Mouse (Mus musculus) kidney, embryonic 14.5 days (tissue): ENCODE results near the gene Ttc7. TPM values are rescaled to one million over a fixed set of nuclear protein-coding genes. Genes with fewer than 3 reads are reported as not detected.

Experiments used
- ATAC-seq: fragments of 200-750 bp; cut with Nextera tagmentation; 2 replicates; pipeline ENCODE4 v1.8.0; 2017; ENCODE audit warnings: moderate number of reproducible peaks, mild to moderate bottlenecking, moderate TSS enrichment, moderate library complexity; ENCODE audit not compliant: low FRiP score, low TSS enrichment
- H3K27ac ChIP-seq: fragments of 300-500 bp; sonication (generic); 2 replicates; pipeline ENCODE4 v1.5.1; 2014; ENCODE audit warnings: low read depth, mild to moderate bottlenecking, low read length, moderate library complexity, mixed read lengths
- H3K27me3 ChIP-seq: fragments of 300-500 bp; sonication (generic); 2 replicates; pipeline ENCODE4 v1.6.1; 2014; ENCODE audit warnings: mild to moderate bottlenecking, low read length; ENCODE audit not compliant: control insufficient read depth, insufficient read depth
- H3K36me3 ChIP-seq: fragments of 300-500 bp; sonication (generic); 2 replicates; pipeline ENCODE4 v1.6.1; 2014; ENCODE audit warnings: low read length, mixed read lengths; ENCODE audit not compliant: control insufficient read depth, insufficient read depth
- H3K4me1 ChIP-seq: fragments of 300-500 bp; sonication (generic); 2 replicates; pipeline ENCODE4 v1.6.1; 2014; ENCODE audit warnings: low read length, mixed read lengths; ENCODE audit not compliant: control insufficient read depth, insufficient read depth
- H3K4me2 ChIP-seq: fragments of 300-500 bp; sonication (generic); replicated peaks from 2 replicates; pipeline ENCODE4 v1.6.1; 2014; ENCODE audit warnings: low read depth, mild to moderate bottlenecking, low read length
- H3K4me3 ChIP-seq: fragments of 300-500 bp; sonication (generic); 2 replicates; pipeline ENCODE4 v1.5.1; 2014; ENCODE audit warnings: mild to moderate bottlenecking, low read length
- H3K9ac ChIP-seq: fragments of 300-500 bp; sonication (generic); 2 replicates; pipeline ENCODE4 v1.6.1; 2014; ENCODE audit warnings: low read depth, mild to moderate bottlenecking, low read length, moderate library complexity
- H3K9me3 ChIP-seq: fragments of 300-500 bp; sonication (generic); 2 replicates; pipeline ENCODE4 v1.6.1; 2016; ENCODE audit warnings: low read length; ENCODE audit not compliant: control insufficient read depth
- WGBS: fragments of 180-500 bp; shearing (Covaris S2); extraction: QIAGEN DNeasy Blood & Tissue Kit; methylation state at CpG from one replicate; pipeline ENCODE4 v1.1.7; 2014; 5-methylcytosine and 5-hydroxymethylcytosine counted together
- polyA plus RNA-seq: library from polyadenylated mRNA; unstranded; fragments of >200 nt; fragmentation: Nextera tagmentation; extraction: Ambion mirVana; gene quantifications from 2 replicates; pipeline ENCODE4 v1.2.1, GENCODE M21; 2014

Ttc7 gene
- polyA plus RNA-seq, 1 experiment from 2014 or later: 4.0 TPM

- WGBS: 54% methylated on average over 24 of the region's 24 CpGs
- peak; percentile 41; the same call in 1 of the 2 replicates for ATAC-seq
- Histone ChIP-seq H3K9ac (no peak within 1 kb of the TSS), H3K27me3 (no peaks in the 10 kb centered on the region), H3K36me3 (peaks cover 24% of the 10 kb centered on the region), H3K9me3 (no peaks in the 10 kb centered on the region), H3K4me3 (no peak within 1 kb of the TSS), H3K27ac (no peak within 1 kb of the TSS), H3K4me1 (no peaks in the 10 kb centered on the region), H3K4me2 (no peak within 1 kb of the TSS)
Observed at GRCm38 (mm10) chr17:87427511-87427910, 144.8 kb downstream of the Ttc7 start, which contains the start of gene Stpg4. Gene Stpg4, minus strand, starts transcription at chr17:87427741.

GRCm38 (mm10) chr17:87429431-87429830 is 146.7 kb downstream of the Ttc7 start:
- Histone ChIP-seq H3K4me3 (no peak overlapping the region), H3K9me3 (no peaks in the 10 kb centered on the region), H3K4me2 (no peak overlapping the region), H3K27me3 (no peaks in the 10 kb centered on the region), H3K9ac (no peak overlapping the region), H3K4me1 (no peaks in the 10 kb centered on the region), H3K36me3 (peaks cover 40% of the 10 kb centered on the region), H3K27ac (no peak overlapping the region)
- ATAC-seq: no peak
- WGBS: 88% methylated on average over 3 of the region's 3 CpGs

Other genes with a start within 250 kb of the Ttc7 start
- 17.5 and 24.5 TPM in 2 replicates for gene Socs5, start 175.2 kb upstream of the Ttc7 start, polyA plus RNA-seq
- 82.6 and 104 TPM in 2 replicates for gene Mcfd2, start 17.0 kb upstream of the Ttc7 start, polyA plus RNA-seq
- gene Stpg4, start 144.9 kb downstream of the Ttc7 start, polyA plus RNA-seq: 0.51 TPM in 1 of 2 replicates, not detected in the other
- 1,015 and 1,361 TPM in 2 replicates for gene Calm2, start 164.0 kb downstream of the Ttc7 start, polyA plus RNA-seq